Mouse (Mus musculus): ENCODE measurements around the gene Cntn3. TPM values are rescaled to one million over a fixed set of nuclear protein-coding genes. Genes with fewer than 3 reads are reported as not detected.

The Cntn3 gene
- polyA plus RNA-seq, 1 experiment from 2014 or later = 1.5 TPM

DNA sequence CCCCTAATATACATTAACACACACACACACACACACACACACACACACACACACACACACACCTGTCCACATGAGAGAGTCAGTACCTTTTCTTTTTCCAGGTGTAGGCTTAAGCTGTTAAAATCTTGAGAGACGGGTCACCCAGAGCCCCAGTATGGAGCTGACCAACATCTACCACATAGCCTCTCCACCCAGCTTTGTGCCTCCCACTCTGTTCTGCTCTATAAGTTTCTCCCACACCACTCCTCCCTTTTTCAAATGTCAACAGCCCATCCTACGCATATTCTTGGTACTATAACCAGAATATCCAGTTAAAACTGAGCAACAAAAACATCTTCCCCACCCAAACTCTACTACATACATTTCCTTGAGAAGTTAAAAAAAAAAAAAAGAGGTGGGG lies 49.9 kb downstream of the Cntn3 start:
- H3K27ac ChIP-seq (ENCODE audit: low read depth, low read length) = no peak overlapping the region
- DNase-seq (ENCODE audit: low spot score) = no peak
- H3K9me3 ChIP-seq (ENCODE audit: control insufficient read depth, low read length) = no peaks in the 10 kb centered on the region
- no peak overlapping the region for H3K9ac ChIP-seq (ENCODE audit: low read depth, low read length)
- no peaks in the 10 kb centered on the region for H3K27me3 ChIP-seq (ENCODE audit: control insufficient read depth, insufficient read depth, low read length)
- H3K4me2 ChIP-seq (replicated peaks; ENCODE audit: low read depth, low read length) = no peak overlapping the region
- 80% methylated on average over 2 of the region's 2 CpGs for WGBS
- H3K4me3 ChIP-seq (ENCODE audit: low read depth, low read length) = no peak overlapping the region
- H3K4me1 ChIP-seq (replicated peaks; ENCODE audit: control insufficient read depth, insufficient read depth, low read length) = no peaks in the 10 kb centered on the region
- H3K36me3 ChIP-seq (ENCODE audit: control insufficient read depth, insufficient read depth, low read length) = no peaks in the 10 kb centered on the region
- no peak for ATAC-seq (ENCODE audit: low FRiP score)

DNA sequence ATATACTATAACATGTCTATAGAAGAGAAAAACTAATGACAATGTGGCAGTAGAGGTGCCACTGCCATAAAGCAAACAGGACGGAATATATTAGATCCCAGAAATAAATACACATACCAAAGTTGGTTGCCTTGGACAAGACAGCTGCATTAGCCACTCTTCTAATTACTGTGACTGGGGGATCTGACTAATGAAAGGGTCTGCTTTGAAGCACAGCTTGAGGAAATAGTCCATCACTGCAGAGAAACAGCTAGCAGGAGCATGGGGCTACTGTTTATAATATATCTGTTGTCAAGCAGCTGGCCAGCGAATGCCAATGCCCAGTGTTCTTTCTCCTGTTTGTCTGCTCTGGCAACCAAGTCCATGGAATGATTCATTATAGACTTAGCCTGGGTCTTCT lies 51.9 kb downstream of the Cntn3 start:
- no peaks in the 10 kb centered on the region for H3K9me3 ChIP-seq (ENCODE audit: control insufficient read depth, low read length)
- ATAC-seq (ENCODE audit: low FRiP score) (peak; percentile 78), DNase-seq (ENCODE audit: low spot score) (peak; percentile 11)
- H3K4me1 ChIP-seq (replicated peaks; ENCODE audit: control insufficient read depth, insufficient read depth, low read length) = no peaks in the 10 kb centered on the region
- H3K36me3 ChIP-seq (ENCODE audit: control insufficient read depth, insufficient read depth, low read length) = no peaks in the 10 kb centered on the region
- no peaks in the 10 kb centered on the region for H3K27me3 ChIP-seq (ENCODE audit: control insufficient read depth, insufficient read depth, low read length)
- H3K27ac ChIP-seq (ENCODE audit: low read depth, low read length) = no peak overlapping the region
- no peak overlapping the region for H3K4me3 ChIP-seq (ENCODE audit: low read depth, low read length)
- H3K9ac ChIP-seq (ENCODE audit: low read depth, low read length) = no peak overlapping the region
- H3K4me2 ChIP-seq (replicated peaks; ENCODE audit: low read depth, low read length) = no peak overlapping the region
- WGBS = 51% methylated on average over 2 of the region's 2 CpGs

DNA sequence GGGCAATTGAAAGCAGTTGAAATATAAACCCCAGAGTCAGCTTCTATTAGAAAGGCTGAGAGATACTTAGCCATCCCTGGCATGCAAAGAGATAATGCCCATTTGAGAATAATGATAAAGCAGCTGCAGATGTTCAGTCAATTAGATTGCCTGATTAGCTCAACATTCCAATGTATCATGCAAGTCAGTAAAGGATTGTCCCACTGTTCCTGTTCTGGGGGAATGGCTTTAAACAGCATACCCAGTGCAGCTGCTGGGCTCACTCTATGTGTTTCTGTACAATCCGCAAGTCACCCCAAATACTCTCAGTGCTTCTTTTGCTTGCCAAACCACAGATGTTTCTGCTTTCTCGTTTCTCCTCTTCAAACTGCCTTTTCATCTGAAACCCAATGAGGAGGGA lies 57.7 kb downstream of the Cntn3 start:
- Histone ChIP-seq H3K4me2 (replicated peaks; ENCODE audit: low read depth, low read length) (no peak overlapping the region), H3K27ac (ENCODE audit: low read depth, low read length) (no peak overlapping the region), H3K36me3 (ENCODE audit: control insufficient read depth, insufficient read depth, low read length) (no peaks in the 10 kb centered on the region), H3K4me3 (ENCODE audit: low read depth, low read length) (no peak overlapping the region), H3K9me3 (ENCODE audit: control insufficient read depth, low read length) (no peaks in the 10 kb centered on the region), H3K9ac (ENCODE audit: low read depth, low read length) (no peak overlapping the region), H3K27me3 (ENCODE audit: control insufficient read depth, insufficient read depth, low read length) (no peaks in the 10 kb centered on the region), H3K4me1 (replicated peaks; ENCODE audit: control insufficient read depth, insufficient read depth, low read length) (no peaks in the 10 kb centered on the region)
- ATAC-seq (ENCODE audit: low FRiP score) (no peak), DNase-seq (ENCODE audit: low spot score) (no peak)
- WGBS = 79% methylated on average over 2 of the region's 2 CpGs

DNA sequence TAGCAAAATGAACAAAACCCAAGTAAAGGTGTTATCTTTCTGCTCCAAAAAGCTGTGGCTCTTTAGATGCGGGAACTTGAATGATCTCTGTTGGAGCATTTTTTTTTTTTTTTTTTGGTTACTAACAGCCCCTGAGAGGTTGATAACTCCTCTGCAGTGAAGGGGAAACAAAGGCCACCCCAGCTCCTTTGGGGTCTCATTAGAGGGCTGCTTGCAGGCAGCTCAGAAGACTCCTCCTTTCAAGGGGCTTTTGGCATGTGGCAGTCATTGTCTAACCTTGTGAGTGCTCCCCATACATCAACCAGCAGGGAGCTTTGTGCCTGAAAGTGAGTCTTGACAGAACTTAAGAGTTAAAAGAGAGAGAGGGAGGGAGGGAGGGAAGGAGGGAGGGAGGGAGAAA lies 60.8 kb downstream of the Cntn3 start:
- Histone ChIP-seq H3K4me1 (replicated peaks; ENCODE audit: control insufficient read depth, insufficient read depth, low read length) (no peaks in the 10 kb centered on the region), H3K9me3 (ENCODE audit: control insufficient read depth, low read length) (no peaks in the 10 kb centered on the region), H3K36me3 (ENCODE audit: control insufficient read depth, insufficient read depth, low read length) (no peaks in the 10 kb centered on the region), H3K4me2 (replicated peaks; ENCODE audit: low read depth, low read length) (no peak overlapping the region), H3K9ac (ENCODE audit: low read depth, low read length) (no peak overlapping the region), H3K27me3 (ENCODE audit: control insufficient read depth, insufficient read depth, low read length) (no peaks in the 10 kb centered on the region), H3K4me3 (ENCODE audit: low read depth, low read length) (no peak overlapping the region), H3K27ac (ENCODE audit: low read depth, low read length) (no peak overlapping the region)
- ATAC-seq (ENCODE audit: low FRiP score) (no peak), DNase-seq (ENCODE audit: low spot score) (peak; percentile 1)
- 28% methylated on average over 1 of the region's 1 CpGs for WGBS

DNA sequence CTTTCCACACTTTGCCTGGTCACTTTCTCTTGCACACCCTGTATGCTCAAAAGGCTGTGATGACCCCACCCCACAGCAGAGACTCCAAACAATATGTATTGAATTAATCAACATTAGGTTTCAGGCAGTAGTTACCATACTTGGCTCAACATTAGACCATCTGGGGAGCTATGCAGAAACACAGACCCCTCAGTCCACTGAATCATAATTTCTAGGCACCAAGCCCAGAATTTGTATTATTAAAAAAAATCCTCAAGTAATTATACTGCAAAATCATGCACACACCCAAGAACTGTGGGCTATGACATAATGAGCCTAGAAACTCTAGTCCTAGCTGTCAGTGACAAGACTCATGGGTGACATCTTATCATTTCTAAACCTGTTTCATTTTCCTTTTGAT lies 87.4 kb downstream of the Cntn3 start:
- Histone ChIP-seq H3K9me3 (ENCODE audit: control insufficient read depth, low read length) (no peaks in the 10 kb centered on the region), H3K36me3 (ENCODE audit: control insufficient read depth, insufficient read depth, low read length) (no peaks in the 10 kb centered on the region), H3K4me2 (replicated peaks; ENCODE audit: low read depth, low read length) (no peak overlapping the region), H3K27ac (ENCODE audit: low read depth, low read length) (no peak overlapping the region), H3K4me3 (ENCODE audit: low read depth, low read length) (no peak overlapping the region), H3K4me1 (replicated peaks; ENCODE audit: control insufficient read depth, insufficient read depth, low read length) (no peaks in the 10 kb centered on the region), H3K27me3 (ENCODE audit: control insufficient read depth, insufficient read depth, low read length) (no peaks in the 10 kb centered on the region), H3K9ac (ENCODE audit: low read depth, low read length) (no peak overlapping the region)
- no peak for ATAC-seq (ENCODE audit: low FRiP score)
- no peak for DNase-seq (ENCODE audit: low spot score)

DNA sequence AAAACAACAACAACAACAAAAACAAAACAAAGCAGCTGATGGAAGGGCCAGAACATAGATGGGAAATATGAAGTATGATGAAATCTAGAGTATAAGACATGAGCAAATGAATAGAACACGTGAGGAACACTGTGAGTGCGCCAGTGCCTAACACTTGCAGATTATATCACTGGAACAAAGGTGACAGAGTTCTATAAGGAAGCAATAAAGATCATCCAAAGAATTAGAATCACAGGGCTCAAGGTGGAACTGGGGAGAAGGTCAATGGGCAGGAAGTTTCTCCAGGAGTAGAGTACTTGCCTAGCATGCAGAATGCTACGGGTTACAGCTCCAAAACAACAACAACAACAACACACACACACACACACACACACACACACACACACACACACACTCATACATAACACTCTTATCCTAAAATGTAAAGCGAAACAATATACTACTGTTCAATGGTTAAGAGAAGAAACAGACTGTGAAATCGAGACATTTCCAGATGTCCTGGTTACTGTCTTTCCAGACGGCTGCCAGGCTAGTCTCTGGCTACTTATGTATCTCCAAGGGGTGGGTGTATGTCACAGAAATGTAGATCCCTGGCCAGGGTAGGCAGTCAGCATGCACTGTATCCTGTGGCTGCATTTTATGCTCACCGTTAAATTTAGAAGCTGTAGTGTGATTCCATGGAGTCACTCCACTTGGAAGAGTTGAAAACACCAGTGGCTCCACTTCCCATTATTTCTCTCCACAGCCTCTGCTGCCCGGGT lies 94.4 kb downstream of the Cntn3 start:
- Histone ChIP-seq H3K9me3 (ENCODE audit: control insufficient read depth, low read length) (no peaks in the 10 kb centered on the region), H3K27ac (ENCODE audit: low read depth, low read length) (no peak overlapping the region), H3K4me2 (replicated peaks; ENCODE audit: low read depth, low read length) (no peak overlapping the region), H3K36me3 (ENCODE audit: control insufficient read depth, insufficient read depth, low read length) (no peaks in the 10 kb centered on the region), H3K4me3 (ENCODE audit: low read depth, low read length) (no peak overlapping the region), H3K27me3 (ENCODE audit: control insufficient read depth, insufficient read depth, low read length) (no peaks in the 10 kb centered on the region), H3K4me1 (replicated peaks; ENCODE audit: control insufficient read depth, insufficient read depth, low read length) (no peaks in the 10 kb centered on the region), H3K9ac (ENCODE audit: low read depth, low read length) (no peak overlapping the region)
- no peak for DNase-seq (ENCODE audit: low spot score)
- 81% methylated on average over 8 of the region's 8 CpGs for WGBS
- no peak for ATAC-seq (ENCODE audit: low FRiP score)

DNA sequence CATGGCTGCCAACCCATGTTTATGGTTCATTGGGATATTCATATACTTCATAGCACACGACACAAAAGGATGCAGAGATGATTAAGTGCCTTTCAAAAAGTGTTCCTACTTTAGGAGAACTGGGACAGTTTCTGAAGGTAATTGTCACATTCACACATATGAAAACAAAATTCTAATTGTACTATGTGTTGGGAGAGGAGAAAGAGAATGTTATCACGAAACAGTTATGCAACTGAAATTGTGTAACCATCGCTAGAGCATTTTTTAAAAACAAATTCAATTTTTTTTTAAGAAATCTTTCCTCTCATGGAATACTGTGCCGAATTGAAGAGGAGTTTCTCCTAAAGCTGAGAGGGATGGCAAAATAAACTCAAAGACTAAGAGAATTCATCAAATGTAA lies 134.5 kb downstream of the Cntn3 start:
- H3K9ac ChIP-seq (ENCODE audit: low read depth, low read length) = no peak overlapping the region
- H3K4me3 ChIP-seq (ENCODE audit: low read depth, low read length) = no peak overlapping the region
- H3K27me3 ChIP-seq (ENCODE audit: control insufficient read depth, insufficient read depth, low read length) = no peaks in the 10 kb centered on the region
- H3K4me1 ChIP-seq (replicated peaks; ENCODE audit: control insufficient read depth, insufficient read depth, low read length) = no peaks in the 10 kb centered on the region
- no peaks in the 10 kb centered on the region for H3K9me3 ChIP-seq (ENCODE audit: control insufficient read depth, low read length)
- H3K27ac ChIP-seq (ENCODE audit: low read depth, low read length) = no peak overlapping the region
- ATAC-seq (ENCODE audit: low FRiP score) (no peak), DNase-seq (ENCODE audit: low spot score) (no peak)
- H3K4me2 ChIP-seq (replicated peaks; ENCODE audit: low read depth, low read length) = no peak overlapping the region
- H3K36me3 ChIP-seq (ENCODE audit: control insufficient read depth, insufficient read depth, low read length) = no peaks in the 10 kb centered on the region
- WGBS = 90% methylated on average over 4 of the region's 4 CpGs

DNA sequence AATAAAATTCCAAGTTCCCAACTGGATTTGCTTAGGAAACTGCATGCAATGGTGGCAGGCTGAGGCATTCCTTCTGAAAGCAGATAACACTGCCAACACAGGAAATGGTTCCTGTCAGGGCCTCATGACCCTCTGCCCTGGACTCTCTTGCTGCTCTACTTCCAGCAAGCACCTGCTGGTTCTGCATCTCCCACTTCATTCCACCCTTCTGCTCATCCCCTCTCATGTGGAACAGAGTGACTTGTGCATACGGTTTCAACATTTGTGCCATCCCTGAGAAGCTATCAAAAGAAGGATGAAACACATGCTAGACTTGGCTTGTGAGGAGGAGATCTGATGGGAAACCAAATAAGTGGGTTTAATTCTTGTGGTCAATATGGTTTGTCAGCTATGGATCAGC lies 145.4 kb downstream of the Cntn3 start:
- no peaks in the 10 kb centered on the region for H3K27me3 ChIP-seq (ENCODE audit: control insufficient read depth, insufficient read depth, low read length)
- DNase-seq (ENCODE audit: low spot score) (no peak), ATAC-seq (ENCODE audit: low FRiP score) (no peak)
- no peaks in the 10 kb centered on the region for H3K9me3 ChIP-seq (ENCODE audit: control insufficient read depth, low read length)
- no peaks in the 10 kb centered on the region for H3K4me1 ChIP-seq (replicated peaks; ENCODE audit: control insufficient read depth, insufficient read depth, low read length)
- no peak overlapping the region for H3K4me2 ChIP-seq (replicated peaks; ENCODE audit: low read depth, low read length)
- no peak overlapping the region for H3K4me3 ChIP-seq (ENCODE audit: low read depth, low read length)
- no peaks in the 10 kb centered on the region for H3K36me3 ChIP-seq (ENCODE audit: control insufficient read depth, insufficient read depth, low read length)
- no peak overlapping the region for H3K9ac ChIP-seq (ENCODE audit: low read depth, low read length)
- H3K27ac ChIP-seq (ENCODE audit: low read depth, low read length) = no peak overlapping the region
- WGBS = 66% methylated on average over 1 of the region's 1 CpGs

DNA sequence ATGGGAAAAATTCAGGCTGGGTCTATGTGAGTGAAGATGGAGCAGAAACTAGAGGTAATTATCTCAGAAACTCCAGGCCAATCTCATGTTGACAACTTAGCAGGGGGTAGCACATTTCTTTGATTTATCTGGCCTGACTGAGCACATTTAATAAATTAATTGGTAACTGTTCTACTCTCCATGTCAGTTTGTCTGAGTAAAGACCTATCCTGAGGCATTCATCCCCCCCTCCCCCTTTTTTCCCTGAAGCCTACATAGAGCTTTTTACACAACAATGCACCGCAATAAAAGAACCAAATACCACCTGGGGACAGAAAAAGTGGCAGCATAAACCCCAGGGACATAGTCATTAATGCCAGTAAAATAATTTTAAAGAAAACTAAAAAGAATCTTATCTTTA lies 151.1 kb downstream of the Cntn3 start:
- H3K9me3 ChIP-seq (ENCODE audit: control insufficient read depth, low read length) = no peaks in the 10 kb centered on the region
- no peaks in the 10 kb centered on the region for H3K36me3 ChIP-seq (ENCODE audit: control insufficient read depth, insufficient read depth, low read length)
- no peak overlapping the region for H3K27ac ChIP-seq (ENCODE audit: low read depth, low read length)
- H3K4me2 ChIP-seq (replicated peaks; ENCODE audit: low read depth, low read length) = no peak overlapping the region
- no peaks in the 10 kb centered on the region for H3K27me3 ChIP-seq (ENCODE audit: control insufficient read depth, insufficient read depth, low read length)
- ATAC-seq (ENCODE audit: low FRiP score) = peak; percentile 51; the same call in 1 of the 2 replicates
- no peak overlapping the region for H3K4me3 ChIP-seq (ENCODE audit: low read depth, low read length)
- 40% methylated on average over 1 of the region's 1 CpGs for WGBS
- no peaks in the 10 kb centered on the region for H3K4me1 ChIP-seq (replicated peaks; ENCODE audit: control insufficient read depth, insufficient read depth, low read length)
- H3K9ac ChIP-seq (ENCODE audit: low read depth, low read length) = no peak overlapping the region
- DNase-seq (ENCODE audit: low spot score) = no peak
